Mouse (Mus musculus) thymus, adult 2 months (tissue): ENCODE results near the gene Mrpl21. TPM values are rescaled to one million over a fixed set of nuclear protein-coding genes. Genes with fewer than 3 reads are reported as not detected.

Experiments used
- DNase-seq: peaks from one replicate; pipeline ENCODE4 v3.0.0; 2021
- H3K27ac ChIP-seq: fragments of 200-500 bp; 2 replicates; pipeline ENCODE4 v1.5.1; 2012; ENCODE audit warnings: low read length, control low read depth; ENCODE audit not compliant: control insufficient read depth, insufficient read depth
- H3K27me3 ChIP-seq: fragments of 200-500 bp; 2 replicates; pipeline ENCODE4 v1.6.1; 2012; ENCODE audit warnings: mild to moderate bottlenecking, low read length, moderate library complexity, mixed read lengths; ENCODE audit not compliant: control insufficient read depth, insufficient read depth
- H3K36me3 ChIP-seq: fragments of 200-500 bp; 2 replicates; pipeline ENCODE4 v1.6.1; 2012; ENCODE audit warnings: mild to moderate bottlenecking, low read length, moderate library complexity; ENCODE audit not compliant: control insufficient read depth, insufficient read depth
- H3K4me1 ChIP-seq: fragments of 200-500 bp; replicated peaks from 2 replicates; pipeline ENCODE4 v1.6.1; 2012; ENCODE audit warnings: low read length; ENCODE audit not compliant: control insufficient read depth, insufficient read depth
- H3K4me3 ChIP-seq: fragments of 200-500 bp; 2 replicates; pipeline ENCODE4 v1.5.1; 2012; ENCODE audit warnings: mild to moderate bottlenecking, low read length, control low read depth, moderate library complexity; ENCODE audit not compliant: control insufficient read depth, insufficient read depth
- CTCF ChIP-seq: fragments of 200-500 bp; IDR thresholded peaks from 2 replicates; pipeline ENCODE4 v1.5.1; 2012; ENCODE audit warnings: mild to moderate bottlenecking, control low read depth, low read length, moderate library complexity, borderline replicate concordance; ENCODE audit not compliant: control insufficient read depth, poor library complexity, insufficient read depth; ENCODE audit errors: extremely low read depth
- POLR2A ChIP-seq: fragments of 200-500 bp; IDR thresholded peaks from 2 replicates; pipeline ENCODE4 v1.6.1; 2012; ENCODE audit warnings: mild to moderate bottlenecking, low read length, control low read depth, moderate library complexity; ENCODE audit not compliant: control insufficient read depth, poor library complexity, insufficient read depth; ENCODE audit errors: extremely low read depth
- WGBS: fragments of 180-500 bp; shearing (Covaris S2); methylation state at CpG from one replicate; pipeline ENCODE4 v1.1.7; 2018; 5-methylcytosine and 5-hydroxymethylcytosine counted together
- polyA plus RNA-seq: library from polyadenylated mRNA; depleted of rRNA; stranded (reverse); fragments of >200 nt; gene quantifications from 2 replicates; pipeline ENCODE4 v1.2.3, GENCODE M21; 2012; rRNA removed

The Mrpl21 gene
- 57.8 and 58.7 TPM in 2 replicates for polyA plus RNA-seq

DNA sequence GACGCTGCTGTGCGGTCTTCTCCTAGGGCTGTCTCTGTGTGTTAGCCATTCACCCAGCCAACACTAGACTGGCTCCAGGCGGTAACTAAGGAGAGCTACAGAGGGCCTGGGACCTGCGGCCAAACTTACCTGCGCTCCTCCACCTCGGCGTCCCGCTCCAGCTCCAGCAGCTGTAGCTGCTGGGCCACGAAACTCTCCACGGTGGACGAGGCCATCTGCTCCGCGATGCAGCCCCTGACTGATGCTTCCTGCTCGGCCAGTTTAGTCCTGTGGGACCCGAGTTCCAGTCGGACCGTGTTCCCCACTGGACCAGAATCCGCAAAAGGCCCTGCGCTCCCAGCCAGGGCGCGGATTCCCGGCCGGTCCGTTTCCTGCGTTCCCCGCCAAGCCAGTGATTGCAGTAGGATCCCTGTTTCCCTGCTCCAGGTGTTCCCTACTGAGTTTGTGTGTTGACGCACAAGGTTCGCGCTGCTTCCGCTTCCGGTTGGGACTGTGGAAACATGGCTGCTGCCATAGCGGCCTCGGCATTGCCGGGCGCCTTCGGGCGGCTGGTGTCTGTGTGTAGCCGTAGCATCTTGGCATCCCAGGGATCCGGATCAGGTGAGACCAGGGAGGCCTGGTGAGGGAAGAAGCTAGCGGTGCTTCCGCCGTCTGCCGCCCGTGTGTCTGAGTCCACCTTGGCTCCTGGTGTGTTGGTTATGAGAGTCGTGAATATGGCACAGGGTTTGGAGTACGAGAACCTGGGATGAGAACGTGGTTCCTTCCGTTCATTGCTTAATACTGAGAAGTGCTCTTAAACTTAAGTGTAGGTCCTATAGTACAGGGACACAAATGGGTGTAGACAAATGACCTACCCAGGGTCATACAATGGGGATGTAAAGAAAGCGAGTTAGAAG, at the start of gene Mrpl21, which contains the start of gene Ighmbp2:
TSS of gene Mrpl21 (plus strand) at position 330 of the 896 bp plus-strand sequence.
TSS of gene Ighmbp2 (minus strand) at position 446 of the 896 bp plus-strand sequence.
- TF ChIP-seq CTCF (0 out of 2 replicates have a peak, but pooled peaks have one; percentile 7), POLR2A (peak; percentile 71)
- Histone ChIP-seq H3K4me1 (peaks cover 15% of the 10 kb centered on the region), H3K4me3 (peak within 1 kb of the TSS; percentile 87), H3K27me3 (no peaks in the 10 kb centered on the region), H3K36me3 (0 out of 2 replicates have a peak, but pooled peaks cover 4% of the 10 kb centered on the region), H3K27ac (no peak within 1 kb of the TSS)
- under 1% methylated on average over 49 of the region's 49 CpGs for WGBS
- DNase-seq = peak; percentile 73

DNA sequence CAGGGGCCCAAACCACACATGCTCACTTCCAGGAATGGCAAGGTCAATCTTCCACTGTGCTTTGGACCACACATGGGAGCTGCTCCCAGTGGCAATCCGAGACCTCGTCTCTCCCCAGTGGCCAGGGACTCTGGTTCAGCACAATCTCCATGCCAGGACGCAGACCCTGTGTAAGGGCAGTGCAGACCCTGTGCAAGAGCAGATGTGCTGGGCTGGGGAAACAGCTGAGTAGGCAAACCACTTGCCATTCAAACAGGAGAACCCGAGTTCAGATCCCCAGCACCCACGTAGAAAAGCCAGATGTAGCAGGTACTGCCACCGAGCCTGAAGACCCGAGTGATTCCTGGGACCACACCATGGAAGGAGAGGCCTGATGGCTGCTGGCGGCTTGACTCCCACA, 22.7 kb upstream of the Mrpl21 start:
- H3K27me3 ChIP-seq = no peaks in the 10 kb centered on the region
- H3K4me1 ChIP-seq = no peaks in the 10 kb centered on the region
- WGBS = 97% methylated on average over 8 of the region's 8 CpGs
- DNase-seq = no peak
- TF ChIP-seq CTCF (no peak), POLR2A (no peak)
- H3K27ac ChIP-seq = no peak overlapping the region
- H3K4me3 ChIP-seq = no peak overlapping the region
- peaks cover 14% of the 10 kb centered on the region; the same call in 1 of the 2 replicates for H3K36me3 ChIP-seq

DNA sequence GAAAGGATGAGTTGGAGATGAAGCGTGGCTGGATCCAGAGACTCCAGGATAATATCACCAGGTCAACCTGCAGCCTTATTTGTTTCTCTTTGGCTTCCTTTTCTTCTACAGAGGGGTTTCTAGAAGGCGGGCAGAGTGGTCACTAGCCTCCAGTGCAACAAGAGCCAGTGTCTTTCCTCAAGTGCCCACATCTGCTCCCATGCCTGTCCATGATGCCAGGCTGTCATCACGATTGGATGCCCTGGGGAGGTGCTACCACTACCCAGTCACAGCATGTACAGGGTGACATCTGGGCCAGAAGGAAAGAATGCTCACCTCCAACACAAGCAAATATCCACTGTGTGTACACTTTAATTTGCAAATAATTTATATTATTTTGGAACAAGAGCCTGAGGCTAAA, 22.1 kb upstream of the Mrpl21 start:
- Histone ChIP-seq H3K4me1 (no peaks in the 10 kb centered on the region), H3K36me3 (peaks cover 19% of the 10 kb centered on the region; the same call in 1 of the 2 replicates), H3K4me3 (no peak overlapping the region), H3K27me3 (no peaks in the 10 kb centered on the region), H3K27ac (no peak overlapping the region)
- DNase-seq = no peak
- TF ChIP-seq CTCF (no peak), POLR2A (no peak)
- over 99% methylated on average over 3 of the region's 3 CpGs for WGBS

DNA sequence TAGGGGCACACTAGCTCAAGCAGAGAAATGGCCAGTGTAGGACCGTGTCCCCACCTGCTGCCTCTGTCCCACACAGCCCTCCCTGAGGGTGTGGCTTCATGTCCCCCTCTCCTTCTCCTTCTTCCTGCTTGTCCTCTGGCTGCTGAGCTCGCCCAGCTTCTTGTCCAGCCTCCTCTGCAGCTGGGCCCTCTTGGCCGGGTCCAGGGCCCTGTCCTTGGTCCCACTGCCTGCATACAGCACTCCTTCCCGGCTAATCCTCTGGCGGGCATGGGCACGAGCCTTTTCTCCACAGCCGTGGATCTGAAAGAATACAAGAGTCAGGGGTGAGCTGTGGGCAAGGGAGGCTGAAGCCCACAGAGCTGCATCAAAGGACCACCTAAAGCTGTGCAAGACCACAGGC, 21.4 kb upstream of the Mrpl21 start:
- Histone ChIP-seq H3K27me3 (no peaks in the 10 kb centered on the region), H3K4me3 (no peak overlapping the region), H3K36me3 (peaks cover 19% of the 10 kb centered on the region; the same call in 1 of the 2 replicates), H3K4me1 (no peaks in the 10 kb centered on the region), H3K27ac (no peak overlapping the region)
- TF ChIP-seq POLR2A = no peak
- no peak for TF ChIP-seq CTCF
- no peak for DNase-seq
- 97% methylated on average over 7 of the region's 7 CpGs for WGBS

DNA sequence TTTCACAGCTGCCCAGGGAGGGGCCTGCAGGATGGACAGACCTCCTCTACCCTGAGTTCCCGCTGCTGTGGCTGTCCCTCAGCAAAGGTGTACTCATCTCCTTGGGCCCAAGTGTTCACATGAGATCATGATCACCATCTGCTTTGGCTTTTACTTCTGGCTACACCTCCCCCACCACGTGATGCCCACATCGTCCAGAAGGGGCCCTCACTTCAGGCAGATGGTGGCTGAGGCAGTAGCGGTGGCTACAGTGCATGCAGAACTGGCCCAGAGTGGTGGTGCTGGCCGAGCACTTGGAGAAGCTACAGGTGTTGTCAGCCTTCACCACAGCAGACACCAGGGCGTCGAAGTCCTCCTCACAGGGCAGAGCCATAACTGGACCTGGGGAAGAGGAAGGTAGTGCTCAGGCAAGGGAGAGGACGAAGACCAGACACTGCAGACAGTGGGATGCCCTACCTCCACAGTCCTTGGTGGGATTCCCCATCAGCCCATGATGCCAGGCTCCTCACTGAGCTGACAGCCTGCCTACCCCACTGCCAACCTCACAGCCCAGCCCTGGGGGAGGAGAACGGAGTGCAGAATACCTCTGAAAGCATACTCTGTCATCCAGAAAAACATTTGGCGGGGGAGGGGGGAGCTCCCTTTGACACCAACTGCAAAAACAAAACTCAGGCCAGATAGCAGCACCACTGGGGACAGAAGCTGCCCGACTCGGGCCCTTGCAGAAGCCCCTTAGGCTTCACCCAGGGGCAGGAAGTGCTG, 20.8 kb upstream of the Mrpl21 start:
- TF ChIP-seq POLR2A (no peak), CTCF (no peak)
- H3K4me3 ChIP-seq = no peak overlapping the region
- 95% methylated on average over 12 of the region's 12 CpGs for WGBS
- no peak overlapping the region for H3K27ac ChIP-seq
- no peaks in the 10 kb centered on the region for H3K4me1 ChIP-seq
- peaks cover 19% of the 10 kb centered on the region; the same call in 1 of the 2 replicates for H3K36me3 ChIP-seq
- no peaks in the 10 kb centered on the region for H3K27me3 ChIP-seq
- no peak for DNase-seq

DNA sequence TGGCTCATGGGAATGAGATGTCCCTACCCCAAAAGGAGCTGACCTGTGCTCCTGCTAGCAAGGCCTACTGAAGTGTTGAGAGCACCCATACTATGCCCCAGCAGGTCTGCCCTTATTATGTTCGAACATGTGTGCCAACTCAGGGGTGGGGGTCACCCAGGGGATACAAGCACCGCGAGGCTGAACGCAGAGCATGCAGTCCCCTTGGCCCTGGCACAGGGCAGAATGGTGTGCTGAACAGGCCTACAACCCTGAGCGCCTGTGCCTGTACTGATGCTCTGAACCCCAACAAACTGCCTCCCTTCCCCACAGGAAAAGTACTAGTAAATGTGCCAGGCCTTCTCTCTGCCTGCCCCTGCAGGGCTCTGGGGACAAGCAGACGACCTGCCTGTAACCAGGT, 18.4 kb upstream of the Mrpl21 start:
- Histone ChIP-seq H3K27ac (no peak overlapping the region), H3K4me3 (no peak overlapping the region), H3K36me3 (peaks cover 33% of the 10 kb centered on the region), H3K27me3 (no peaks in the 10 kb centered on the region), H3K4me1 (no peaks in the 10 kb centered on the region)
- WGBS = 97% methylated on average over 6 of the region's 6 CpGs
- DNase-seq = no peak
- TF ChIP-seq POLR2A (no peak), CTCF (no peak)
